Mouse (Mus musculus) lung, embryonic 15.5 days (tissue): Measurements from ENCODE around the gene Fgd3. TPM values are rescaled to one million over a fixed set of nuclear protein-coding genes. Genes with fewer than 3 reads are reported as not detected.
A peak's percentile ranks its signal among the peaks of the same experiment; 100 is the strongest.

ENCODE experiments used
- ATAC-seq: fragments of 200-750 bp; cut with Nextera tagmentation; 2 replicates; pipeline ENCODE4 v1.8.0; 2017; ENCODE audit warnings: moderate number of reproducible peaks, borderline replicate concordance; ENCODE audit not compliant: low FRiP score, low TSS enrichment; ENCODE audit errors: extremely low read depth
- H3K27ac ChIP-seq: fragments of 300-500 bp; sonication (generic); 2 replicates; pipeline ENCODE4 v1.5.1; 2015; ENCODE audit warnings: moderate library complexity, mild to moderate bottlenecking, inconsistent platforms
- H3K27me3 ChIP-seq: fragments of 300-500 bp; sonication (generic); 2 replicates; pipeline ENCODE4 v1.6.1; 2015; ENCODE audit warnings: inconsistent platforms
- H3K36me3 ChIP-seq: fragments of 300-500 bp; sonication (generic); 2 replicates; pipeline ENCODE4 v1.6.1; 2015; ENCODE audit warnings: inconsistent platforms
- H3K4me1 ChIP-seq: fragments of 300-500 bp; sonication (generic); 2 replicates; pipeline ENCODE4 v1.6.1; 2015; ENCODE audit warnings: inconsistent platforms
- H3K4me2 ChIP-seq: fragments of 300-500 bp; sonication (generic); 2 replicates; pipeline ENCODE4 v1.6.1; 2015; ENCODE audit warnings: inconsistent platforms, mild to moderate bottlenecking, moderate library complexity
- H3K4me3 ChIP-seq: fragments of 300-500 bp; sonication (generic); 2 replicates; pipeline ENCODE4 v1.5.1; 2015; ENCODE audit warnings: mild to moderate bottlenecking, inconsistent platforms
- H3K9ac ChIP-seq: fragments of 300-500 bp; sonication (generic); 2 replicates; pipeline ENCODE4 v1.6.1; 2015; ENCODE audit warnings: inconsistent platforms
- H3K9me3 ChIP-seq: fragments of 300-500 bp; sonication (generic); 2 replicates; pipeline ENCODE4 v1.6.1; 2016; ENCODE audit warnings: inconsistent platforms
- WGBS: fragments of 180-500 bp; shearing (Covaris S2); methylation state at CpG from one replicate; pipeline ENCODE4 v1.1.7; 2015; 5-methylcytosine and 5-hydroxymethylcytosine counted together
- polyA plus RNA-seq: library from polyadenylated mRNA; unstranded; fragments of >200 nt; fragmentation: Nextera tagmentation; extraction: Ambion mirVana; gene quantifications from 2 replicates; pipeline ENCODE4 v1.2.1, GENCODE M21; 2015

Fgd3 gene
- polyA plus RNA-seq, 1 experiment from 2014 or later: 0.30 TPM

DNA sequence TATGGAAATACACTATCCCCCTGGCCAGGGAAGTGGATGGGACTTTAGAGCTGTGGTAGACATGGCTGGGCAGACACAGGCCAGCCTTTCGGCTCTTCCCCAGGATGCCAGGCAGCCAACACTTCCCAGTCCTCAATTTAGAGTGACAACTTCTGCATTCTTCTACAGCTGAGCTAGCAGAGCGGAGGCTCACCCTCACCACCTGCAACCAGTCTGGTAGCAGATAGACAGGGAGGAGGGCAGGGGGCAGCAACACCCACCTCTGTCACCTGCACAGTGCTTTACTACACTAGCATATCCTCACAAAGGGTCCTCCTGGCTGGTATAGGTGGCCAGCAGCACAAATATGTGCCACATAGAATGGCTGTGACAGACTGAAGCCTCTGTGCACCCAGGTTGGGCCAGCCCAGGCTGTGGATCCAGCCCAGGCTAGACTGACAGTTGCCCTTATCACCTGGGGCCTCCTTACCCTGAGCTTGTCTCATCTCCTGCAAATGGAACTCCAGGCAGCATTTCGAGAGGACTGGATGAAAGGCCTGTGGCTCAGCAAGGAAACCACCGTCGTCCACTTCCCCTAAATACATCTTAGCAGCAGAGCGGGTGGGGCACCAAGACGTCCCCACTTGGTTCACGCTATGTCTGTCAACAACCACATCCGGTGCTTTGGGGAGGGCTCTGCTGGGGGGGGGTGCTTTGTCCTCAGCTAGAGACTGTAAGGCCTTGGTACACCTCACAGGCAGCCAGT lies 77.6 kb downstream of the Fgd3 start:
- WGBS: 49% methylated on average over 9 of the region's 9 CpGs
- no peak overlapping the region for H3K27ac ChIP-seq

DNA sequence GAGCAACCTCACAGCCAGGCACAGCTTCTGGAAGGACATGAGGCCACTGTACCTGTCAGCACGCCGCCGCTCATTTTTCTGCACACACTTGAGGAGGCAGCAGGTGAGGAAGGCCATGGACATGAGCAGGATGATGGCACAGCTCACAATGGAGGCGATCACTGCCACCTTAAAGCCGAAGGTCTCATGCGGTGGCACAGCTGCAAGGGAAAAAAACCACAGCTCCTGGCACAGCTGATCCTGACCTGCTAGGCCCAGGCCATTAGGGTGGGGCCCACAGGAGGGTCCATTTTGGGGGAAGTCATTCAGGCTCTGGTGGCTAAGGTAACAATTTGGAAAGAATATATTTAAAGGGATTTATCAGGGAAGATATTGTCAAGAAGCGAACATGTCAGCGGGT lies 81.4 kb downstream of the Fgd3 start:
- Histone ChIP-seq H3K9me3 (no peaks in the 10 kb centered on the region), H3K4me3 (no peak overlapping the region), H3K9ac (no peak overlapping the region), H3K27me3 (no peaks in the 10 kb centered on the region), H3K36me3 (no peaks in the 10 kb centered on the region), H3K4me2 (no peak overlapping the region), H3K27ac (no peak overlapping the region), H3K4me1 (no peaks in the 10 kb centered on the region)
- 91% methylated on average over 8 of the region's 8 CpGs for WGBS
- no peak for ATAC-seq

More for the DNA sequence above, 77.6 kb downstream of the Fgd3 start:
- Histone ChIP-seq H3K9me3 (no peaks in the 10 kb centered on the region), H3K4me1 (peaks cover 2% of the 10 kb centered on the region; the same call in 1 of the 2 replicates), H3K4me2 (no peak overlapping the region), H3K4me3 (no peak overlapping the region), H3K9ac (no peak overlapping the region), H3K27me3 (peaks cover 14% of the 10 kb centered on the region), H3K36me3 (no peaks in the 10 kb centered on the region)
- peak; percentile 23; the same call in 1 of the 2 replicates for ATAC-seq

DNA sequence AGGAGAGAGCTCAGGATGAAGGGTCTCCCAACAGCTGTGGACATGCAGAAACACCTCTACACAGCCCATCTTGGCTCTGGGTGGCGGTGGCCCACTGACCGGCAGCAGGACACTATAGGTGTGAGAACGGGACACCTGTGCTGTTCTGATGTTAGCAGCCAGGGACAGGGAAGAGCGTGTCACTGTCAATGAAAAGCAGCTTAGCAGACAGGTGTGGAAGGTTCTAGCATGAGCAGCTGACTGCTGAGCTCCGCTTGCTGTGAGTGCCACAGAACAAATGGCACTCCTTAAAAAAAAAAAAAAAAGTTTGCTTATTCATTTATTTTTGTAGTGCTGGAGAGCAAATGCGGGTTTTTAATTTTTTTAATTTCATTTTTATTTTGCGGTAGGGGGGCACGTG lies 82.5 kb downstream of the Fgd3 start:
- no peak overlapping the region for H3K4me2 ChIP-seq
- no peak overlapping the region for H3K4me3 ChIP-seq
- no peak overlapping the region for H3K27ac ChIP-seq
- WGBS: 82% methylated on average over 8 of the region's 8 CpGs
- H3K36me3 ChIP-seq: no peaks in the 10 kb centered on the region
- no peak overlapping the region for H3K9ac ChIP-seq
- no peaks in the 10 kb centered on the region for H3K4me1 ChIP-seq
- H3K27me3 ChIP-seq: no peaks in the 10 kb centered on the region
- H3K9me3 ChIP-seq: no peaks in the 10 kb centered on the region
- no peak for ATAC-seq

DNA sequence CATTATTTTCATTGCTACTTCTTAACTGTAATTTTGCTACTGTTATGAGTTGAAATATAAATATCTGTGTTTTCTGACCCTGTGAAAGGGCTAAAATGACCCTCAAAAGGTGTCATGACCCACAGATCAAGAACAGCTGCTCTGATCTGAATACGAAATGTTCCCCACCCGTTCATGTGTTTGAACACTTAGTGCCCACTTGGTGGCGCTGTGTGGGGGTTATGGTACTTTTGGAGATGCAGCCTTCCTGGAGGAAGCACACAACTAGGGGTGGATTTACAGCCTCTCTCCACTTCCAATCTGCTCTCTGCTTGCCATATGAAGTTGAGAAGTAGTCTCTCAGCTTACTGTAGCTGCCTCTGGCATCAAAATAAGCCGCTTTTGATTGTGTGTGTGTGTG lies 85.4 kb downstream of the Fgd3 start:
- H3K27ac ChIP-seq: no peak overlapping the region
- no peak overlapping the region for H3K4me2 ChIP-seq
- 98% methylated on average over 4 of the region's 4 CpGs for WGBS
- no peaks in the 10 kb centered on the region for H3K27me3 ChIP-seq
- no peaks in the 10 kb centered on the region for H3K9me3 ChIP-seq
- ATAC-seq: no peak
- no peak overlapping the region for H3K9ac ChIP-seq
- no peaks in the 10 kb centered on the region for H3K36me3 ChIP-seq
- no peaks in the 10 kb centered on the region for H3K4me1 ChIP-seq
- H3K4me3 ChIP-seq: no peak overlapping the region

DNA sequence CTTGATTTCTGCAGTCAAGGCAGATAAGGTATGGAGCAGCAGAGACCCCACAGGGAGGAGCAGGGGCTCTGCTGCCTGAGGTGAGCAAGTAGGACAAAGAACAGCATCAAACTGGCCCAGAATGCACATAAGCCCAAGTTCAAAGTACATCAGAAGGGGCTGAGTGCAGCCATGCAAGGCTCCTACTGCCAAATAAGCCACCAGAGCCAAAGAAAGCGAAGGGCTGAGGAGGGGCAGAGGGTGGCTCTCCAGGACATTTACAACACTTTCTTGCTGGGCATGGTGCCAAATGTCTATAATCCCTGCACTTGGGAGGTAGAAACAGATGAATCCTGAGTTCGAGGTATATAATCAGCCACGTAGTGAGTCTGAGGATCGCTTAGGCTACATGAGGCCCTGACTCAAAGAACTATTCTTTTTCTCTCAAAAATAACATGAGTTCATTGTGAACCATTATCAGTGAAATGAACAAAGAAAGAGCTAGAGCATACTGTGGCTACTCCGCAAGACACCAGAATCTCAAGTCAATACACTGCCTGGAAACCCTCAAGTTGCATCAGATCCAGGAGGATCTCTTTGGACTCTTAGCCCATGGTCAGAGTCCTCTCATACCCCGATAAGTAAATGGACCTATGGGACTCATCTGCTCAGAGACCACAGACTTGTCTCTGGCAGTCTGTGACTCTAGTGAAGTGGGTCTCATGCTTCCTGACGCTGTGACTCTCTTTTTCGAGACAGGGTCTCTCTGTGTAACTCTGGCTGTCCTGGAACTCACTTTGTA lies 86.1 kb downstream of the Fgd3 start:
- Histone ChIP-seq H3K36me3 (no peaks in the 10 kb centered on the region), H3K9me3 (no peaks in the 10 kb centered on the region), H3K9ac (no peak overlapping the region), H3K27me3 (no peaks in the 10 kb centered on the region), H3K27ac (no peak overlapping the region), H3K4me1 (no peaks in the 10 kb centered on the region), H3K4me3 (no peak overlapping the region), H3K4me2 (no peak overlapping the region)
- ATAC-seq: no peak
- 81% methylated on average over 8 of the region's 8 CpGs for WGBS

DNA sequence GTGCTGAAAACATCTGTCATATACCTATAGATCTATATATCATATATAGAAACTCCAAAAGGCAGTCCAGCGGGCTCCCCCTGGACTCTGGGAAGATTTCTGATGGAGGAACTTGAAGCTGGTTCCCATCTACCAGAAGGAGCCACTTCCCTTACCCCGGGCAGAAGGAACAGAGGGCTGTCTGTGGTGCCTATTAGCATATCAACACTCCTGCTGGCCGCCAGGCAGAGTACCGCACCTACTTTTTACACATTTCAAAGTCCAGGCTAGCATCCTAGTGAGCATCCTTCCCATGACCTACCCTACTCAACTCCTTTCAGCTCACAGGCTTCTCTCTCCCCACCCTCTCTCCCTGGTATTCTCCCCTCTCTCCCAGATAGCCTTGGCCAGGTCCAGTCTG lies 94.5 kb downstream of the Fgd3 start:
- 34% methylated on average over 4 of the region's 4 CpGs for WGBS
- Histone ChIP-seq H3K9me3 (no peaks in the 10 kb centered on the region), H3K27ac (no peak overlapping the region), H3K4me2 (no peak overlapping the region), H3K4me1 (no peaks in the 10 kb centered on the region), H3K27me3 (no peaks in the 10 kb centered on the region), H3K36me3 (no peaks in the 10 kb centered on the region), H3K9ac (no peak overlapping the region), H3K4me3 (no peak overlapping the region)
- ATAC-seq: no peak

DNA sequence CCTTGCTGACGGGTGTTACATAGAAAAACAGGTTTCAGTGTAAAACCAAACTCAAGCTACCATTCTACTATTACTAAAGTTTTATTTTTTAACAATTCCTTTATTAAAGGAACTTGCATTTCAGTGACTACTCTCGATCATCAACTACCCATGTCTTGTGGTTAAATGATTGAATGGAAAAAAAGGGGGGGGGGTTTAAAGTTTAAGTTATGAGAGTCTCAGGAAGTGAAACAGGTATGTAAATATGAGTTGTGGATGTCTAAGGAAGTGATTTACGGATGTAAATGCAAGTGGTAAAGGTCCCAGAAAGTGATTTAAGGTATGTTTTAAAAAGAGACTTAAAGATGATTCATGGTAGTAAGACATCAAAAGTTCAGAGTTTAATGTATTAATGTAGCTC lies 95.0 kb downstream of the Fgd3 start:
- Histone ChIP-seq H3K4me2 (no peak overlapping the region), H3K27ac (no peak overlapping the region), H3K4me1 (no peaks in the 10 kb centered on the region), H3K4me3 (no peak overlapping the region), H3K36me3 (no peaks in the 10 kb centered on the region), H3K9me3 (no peaks in the 10 kb centered on the region), H3K27me3 (no peaks in the 10 kb centered on the region), H3K9ac (no peak overlapping the region)
- WGBS: 52% methylated on average over 3 of the region's 3 CpGs
- no peak for ATAC-seq

DNA sequence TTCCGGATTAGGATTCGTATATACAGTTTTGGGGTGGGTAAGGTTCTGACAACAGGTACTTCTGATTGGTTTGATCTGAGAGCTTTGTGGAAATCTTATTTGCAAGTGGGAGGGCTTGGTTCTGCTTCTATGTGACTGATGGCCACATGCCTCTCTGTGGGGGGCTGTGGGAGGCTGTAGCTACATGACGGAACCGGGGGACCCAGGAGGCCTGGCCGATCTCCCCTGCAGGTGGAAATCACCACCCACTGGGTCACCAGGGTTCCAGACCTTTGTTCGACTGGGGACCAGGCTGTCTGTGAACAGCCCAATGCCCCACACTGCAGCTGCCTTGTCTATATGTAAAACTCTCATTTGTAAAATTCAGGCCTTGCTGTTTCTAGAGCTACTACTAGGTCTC lies 95.4 kb downstream of the Fgd3 start:
- Histone ChIP-seq H3K4me1 (no peaks in the 10 kb centered on the region), H3K27me3 (no peaks in the 10 kb centered on the region), H3K36me3 (no peaks in the 10 kb centered on the region), H3K27ac (no peak overlapping the region), H3K4me2 (no peak overlapping the region), H3K4me3 (no peak overlapping the region), H3K9ac (no peak overlapping the region), H3K9me3 (no peaks in the 10 kb centered on the region)
- WGBS: 26% methylated on average over 6 of the region's 6 CpGs
- ATAC-seq: no peak

DNA sequence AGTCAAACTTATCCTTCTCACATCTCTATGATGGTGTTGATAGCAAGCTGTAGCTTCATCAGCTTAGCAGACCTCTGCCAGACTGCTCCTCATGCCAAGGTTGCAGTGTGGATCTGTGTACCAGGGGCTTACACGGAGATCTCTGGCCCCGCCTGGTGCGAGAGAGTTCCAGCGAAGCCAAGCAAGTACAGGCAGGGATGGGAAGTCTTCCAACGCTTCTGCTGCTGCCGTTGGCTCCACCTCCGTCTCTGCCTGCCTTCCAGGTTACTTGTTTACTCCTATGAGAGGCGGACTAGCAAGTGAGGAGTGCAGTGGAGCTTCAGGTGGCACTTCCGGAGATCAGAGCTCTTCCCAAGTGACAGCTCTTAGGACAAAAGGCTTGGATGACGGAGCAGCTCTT lies 95.8 kb downstream of the Fgd3 start:
- 8% methylated on average over 10 of the region's 10 CpGs for WGBS
- no peak for ATAC-seq
- no peaks in the 10 kb centered on the region for H3K4me1 ChIP-seq
- no peak overlapping the region for H3K27ac ChIP-seq
- H3K9me3 ChIP-seq: no peaks in the 10 kb centered on the region
- no peak overlapping the region for H3K9ac ChIP-seq
- no peaks in the 10 kb centered on the region for H3K27me3 ChIP-seq
- no peaks in the 10 kb centered on the region for H3K36me3 ChIP-seq
- no peak overlapping the region for H3K4me3 ChIP-seq
- no peak overlapping the region for H3K4me2 ChIP-seq

DNA sequence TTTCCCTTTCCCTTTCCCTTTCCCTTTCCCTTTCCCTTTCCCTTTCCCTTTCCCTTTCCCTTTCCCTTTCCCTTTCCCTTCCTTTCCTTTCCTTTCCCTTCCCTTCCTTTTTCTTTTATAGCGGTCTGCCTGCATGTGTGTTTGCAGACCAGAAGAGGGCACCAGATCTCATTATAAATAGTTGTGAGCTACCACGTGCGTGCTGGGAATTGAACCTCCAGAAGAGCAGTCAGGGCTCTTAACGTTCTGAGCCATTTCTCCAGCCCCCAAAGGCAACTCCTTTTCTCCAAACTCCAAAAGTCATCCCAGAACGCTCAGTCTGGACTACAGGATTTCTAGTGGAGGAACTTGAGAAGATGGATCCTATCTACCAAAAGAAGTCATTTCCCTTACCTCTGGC lies 99.2 kb downstream of the Fgd3 start:
- 24% methylated on average over 5 of the region's 5 CpGs for WGBS
- no peak overlapping the region for H3K9ac ChIP-seq
- peaks cover 9% of the 10 kb centered on the region; the same call in 1 of the 2 replicates for H3K4me1 ChIP-seq
- no peaks in the 10 kb centered on the region for H3K36me3 ChIP-seq
- no peak overlapping the region for H3K4me2 ChIP-seq
- H3K9me3 ChIP-seq: no peaks in the 10 kb centered on the region
- H3K27me3 ChIP-seq: no peaks in the 10 kb centered on the region
- H3K27ac ChIP-seq: no peak overlapping the region
- no peak overlapping the region for H3K4me3 ChIP-seq
- no peak for ATAC-seq

DNA sequence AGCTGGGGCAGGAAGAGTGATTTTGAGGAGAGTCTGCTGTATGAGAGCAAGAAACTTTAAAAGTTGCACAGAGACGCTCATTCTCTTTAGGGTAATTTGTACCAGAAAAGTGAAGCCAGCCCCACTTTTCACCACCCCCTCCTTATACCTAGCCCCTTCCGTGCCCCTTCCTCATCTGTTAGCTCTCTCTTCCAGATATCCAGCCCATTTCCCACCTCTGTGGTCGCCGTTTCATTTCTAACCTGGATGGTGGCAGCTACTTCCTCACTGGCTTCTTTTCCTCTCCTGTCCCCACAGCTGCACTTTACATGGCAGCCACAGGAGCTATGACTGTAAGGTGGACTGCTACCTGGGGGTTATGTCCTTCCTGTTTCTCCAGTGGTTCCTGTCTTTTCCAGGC lies 100.7 kb downstream of the Fgd3 start:
- Histone ChIP-seq H3K4me3 (no peak overlapping the region), H3K4me2 (no peak overlapping the region), H3K27me3 (no peaks in the 10 kb centered on the region), H3K36me3 (no peaks in the 10 kb centered on the region), H3K9me3 (no peaks in the 10 kb centered on the region), H3K4me1 (peaks cover 18% of the 10 kb centered on the region), H3K27ac (no peak overlapping the region), H3K9ac (no peak overlapping the region)
- WGBS: 75% methylated on average over 4 of the region's 4 CpGs
- ATAC-seq: no peak

DNA sequence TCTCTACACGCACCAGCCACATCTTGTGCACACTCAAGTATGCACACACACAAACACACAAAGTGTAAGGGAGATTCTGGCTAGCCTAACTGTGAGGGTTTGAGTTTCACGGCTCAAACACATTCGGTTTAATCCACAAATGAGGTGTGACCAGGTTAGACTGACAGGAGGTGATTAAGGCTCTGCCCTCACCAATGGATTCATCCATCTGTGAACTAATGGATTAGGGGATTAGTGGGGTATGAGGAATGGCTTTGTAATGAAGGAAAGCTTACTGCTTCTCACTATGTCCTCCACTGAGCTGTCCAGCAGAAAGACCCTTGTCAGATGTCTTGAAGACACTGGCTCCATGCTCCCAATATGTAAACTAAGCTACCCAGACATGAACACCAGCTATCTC lies 101.5 kb downstream of the Fgd3 start:
- Histone ChIP-seq H3K4me1 (peaks cover 24% of the 10 kb centered on the region), H3K9ac (no peak overlapping the region), H3K4me2 (no peak overlapping the region), H3K4me3 (no peak overlapping the region), H3K36me3 (no peaks in the 10 kb centered on the region), H3K27ac (no peak overlapping the region), H3K27me3 (no peaks in the 10 kb centered on the region), H3K9me3 (no peaks in the 10 kb centered on the region)
- WGBS: 44% methylated on average over 3 of the region's 3 CpGs
- ATAC-seq: no peak
